Mouse (Mus musculus): ENCODE data around the gene Vamp3.

DNA sequence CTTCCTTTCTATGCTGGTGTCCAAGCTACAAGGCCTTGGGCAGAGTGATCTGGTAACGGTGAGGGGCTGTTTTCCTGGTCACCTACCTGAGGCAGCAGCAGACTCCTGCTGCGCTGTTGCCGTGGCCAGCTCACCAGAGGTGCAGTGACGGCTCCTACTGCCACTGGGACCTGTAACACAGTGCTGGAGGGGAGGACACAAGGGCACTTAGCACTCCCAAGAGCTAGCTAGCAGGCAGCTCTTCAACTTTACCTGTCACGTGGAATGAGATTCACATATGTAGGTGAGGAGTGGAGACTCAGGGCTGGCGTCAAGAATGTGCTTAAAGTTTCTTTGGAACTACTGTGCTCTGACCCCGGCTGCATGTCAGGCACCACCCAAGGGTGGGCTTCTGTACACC is 47.4 kb downstream of the Vamp3 start:
- TF ChIP-seq CTCF (IDR thresholded peaks at IDR 0.05 in 2 of 3, conservative IDR thresholded peaks at IDR 0.05 in 1 of 3; ENCODE audit: control insufficient read depth in 1 of 3, insufficient read depth in 1 of 3, low read depth in 2 of 3, low read length in 3 of 3, poor library complexity in 1 of 3, severe bottlenecking in 1 of 3) (no peak), GABPA (IDR thresholded peaks at IDR 0.05; ENCODE audit: low read depth, low read length) (no peak), POLR2A (IDR thresholded peaks at IDR 0.05; ENCODE audit: control insufficient read depth in 1 of 2, insufficient read depth in 1 of 2, low read depth in 1 of 2, low read length in 2 of 2, poor library complexity in 1 of 2) (no peak), GATA1 (IDR thresholded peaks at IDR 0.05; ENCODE audit: low read depth, low read length) (no peak), MAX (IDR thresholded peaks at IDR 0.05; ENCODE audit: low read length) (no peak), EP300 (IDR thresholded peaks at IDR 0.05; ENCODE audit: low read depth in 1 of 2, low read length in 2 of 2) (no peak), TAL1 (IDR thresholded peaks at IDR 0.05; ENCODE audit: low read length) (no peak)

Data from MEL (cell line).